Mouse (Mus musculus): ENCODE measurements around the gene Micu1. TPM values are rescaled to one million over a fixed set of nuclear protein-coding genes. Genes with fewer than 3 reads are reported as not detected.

Gene Micu1
- polyA plus RNA-seq, 1 experiment from 2014 or later = 40.1 TPM

- Histone ChIP-seq H3K4me2 (ENCODE audit: low read depth, low read length) (no peak overlapping the region), H3K27me3 (ENCODE audit: control insufficient read depth, insufficient read depth, low read length) (no peaks in the 10 kb centered on the region), H3K36me3 (ENCODE audit: control insufficient read depth, insufficient read depth) (no peaks in the 10 kb centered on the region), H3K27ac (ENCODE audit: low read length) (no peak overlapping the region), H3K4me1 (ENCODE audit: control insufficient read depth, insufficient read depth, low read length) (peaks cover 8% of the 10 kb centered on the region), H3K9ac (ENCODE audit: low read length) (no peak overlapping the region), H3K4me3 (ENCODE audit: low read length) (no peak overlapping the region), H3K9me3 (replicated peaks; ENCODE audit: control insufficient read depth, low read length) (no peaks in the 10 kb centered on the region)
- ATAC-seq (replicated peaks; ENCODE audit: extremely low read depth, insufficient read depth, low FRiP score) = peak; percentile 70
- WGBS = 19% methylated on average over 3 of the region's 3 CpGs
Observed at GRCm38 (mm10) chr10:59777246-59777645, 75.0 kb downstream of the Micu1 start.

- Histone ChIP-seq H3K4me3 (ENCODE audit: low read length) (no peak overlapping the region), H3K4me1 (ENCODE audit: control insufficient read depth, insufficient read depth, low read length) (peaks cover 8% of the 10 kb centered on the region), H3K36me3 (ENCODE audit: control insufficient read depth, insufficient read depth) (no peaks in the 10 kb centered on the region), H3K27me3 (ENCODE audit: control insufficient read depth, insufficient read depth, low read length) (no peaks in the 10 kb centered on the region), H3K9me3 (replicated peaks; ENCODE audit: control insufficient read depth, low read length) (no peaks in the 10 kb centered on the region), H3K27ac (ENCODE audit: low read length) (no peak overlapping the region), H3K9ac (ENCODE audit: low read length) (no peak overlapping the region), H3K4me2 (ENCODE audit: low read depth, low read length) (no peak overlapping the region)
- 82% methylated on average over 4 of the region's 4 CpGs for WGBS
- ATAC-seq (replicated peaks; ENCODE audit: extremely low read depth, insufficient read depth, low FRiP score) = no peak
Observed at GRCm38 (mm10) chr10:59778137-59778710, 75.9 kb downstream of the Micu1 start.

DNA sequence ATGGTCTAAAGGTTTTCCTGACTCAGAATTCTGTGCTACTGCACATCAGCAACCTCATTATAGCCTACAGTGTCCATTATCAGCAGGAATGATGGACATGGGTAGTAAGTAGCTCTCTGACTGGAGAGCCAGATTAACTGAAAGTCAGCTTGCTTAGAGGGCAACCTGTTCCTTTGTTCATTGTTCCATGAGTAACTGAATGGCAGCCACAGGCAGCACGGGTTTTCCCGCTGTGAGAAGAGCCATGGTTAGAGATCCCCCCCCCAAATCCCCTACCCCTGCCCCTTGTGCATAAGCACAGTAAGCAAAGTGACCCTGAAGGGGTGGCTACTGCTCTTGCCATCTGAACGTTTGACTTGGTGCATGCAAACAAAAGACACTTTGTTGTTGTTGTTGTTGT is 78.4 kb downstream of the Micu1 start:
- 46% methylated on average over 3 of the region's 3 CpGs for WGBS
- H3K27me3 ChIP-seq (ENCODE audit: control insufficient read depth, insufficient read depth, low read length) = no peaks in the 10 kb centered on the region
- no peaks in the 10 kb centered on the region for H3K36me3 ChIP-seq (ENCODE audit: control insufficient read depth, insufficient read depth)
- H3K27ac ChIP-seq (ENCODE audit: low read length) = no peak overlapping the region
- no peak for ATAC-seq (replicated peaks; ENCODE audit: extremely low read depth, insufficient read depth, low FRiP score)
- no peak overlapping the region for H3K9ac ChIP-seq (ENCODE audit: low read length)
- no peaks in the 10 kb centered on the region for H3K9me3 ChIP-seq (replicated peaks; ENCODE audit: control insufficient read depth, low read length)
- H3K4me1 ChIP-seq (ENCODE audit: control insufficient read depth, insufficient read depth, low read length) = peaks cover 8% of the 10 kb centered on the region
- H3K4me3 ChIP-seq (ENCODE audit: low read length) = no peak overlapping the region
- H3K4me2 ChIP-seq (ENCODE audit: low read depth, low read length) = no peak overlapping the region

DNA sequence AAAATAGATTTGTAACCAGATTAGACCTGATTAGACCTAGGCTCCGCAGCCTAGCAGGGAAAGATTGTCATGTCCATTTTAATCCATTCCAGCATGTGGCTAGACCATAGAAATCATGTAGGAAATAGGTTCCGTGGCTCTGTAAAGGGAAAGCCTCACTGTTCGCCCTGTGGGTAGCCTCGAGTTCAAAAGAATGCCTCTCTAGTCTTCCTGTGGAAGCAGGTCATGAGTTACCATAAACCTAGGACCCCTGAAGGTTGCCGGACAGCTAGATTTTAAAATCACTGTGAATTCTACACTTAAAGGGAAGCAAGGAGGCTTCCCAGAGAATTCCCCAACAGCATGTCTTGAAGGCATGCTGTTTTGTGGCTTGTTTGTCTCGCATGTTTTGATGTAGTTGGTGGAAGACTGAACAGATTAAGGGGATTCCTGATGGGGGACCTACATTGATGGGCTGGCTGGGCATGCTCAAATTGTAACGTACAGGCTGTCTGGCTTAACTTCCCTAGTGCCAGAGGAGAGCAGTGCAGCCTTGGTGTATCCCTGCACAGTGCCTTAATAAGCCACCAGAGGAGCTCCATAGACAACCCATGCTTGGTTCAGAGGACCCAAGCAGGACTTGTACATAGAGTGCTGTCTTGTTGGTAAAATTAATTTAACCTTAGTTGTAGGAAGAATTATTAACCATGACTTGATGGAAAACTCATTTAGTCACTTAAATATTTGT is 79.1 kb downstream of the Micu1 start:
- no peaks in the 10 kb centered on the region for H3K9me3 ChIP-seq (replicated peaks; ENCODE audit: control insufficient read depth, low read length)
- WGBS = 85% methylated on average over 7 of the region's 7 CpGs
- ATAC-seq (replicated peaks; ENCODE audit: extremely low read depth, insufficient read depth, low FRiP score) = no peak
- no peak overlapping the region for H3K4me2 ChIP-seq (ENCODE audit: low read depth, low read length)
- no peak overlapping the region for H3K9ac ChIP-seq (ENCODE audit: low read length)
- no peaks in the 10 kb centered on the region for H3K27me3 ChIP-seq (ENCODE audit: control insufficient read depth, insufficient read depth, low read length)
- H3K4me1 ChIP-seq (ENCODE audit: control insufficient read depth, insufficient read depth, low read length) = peaks cover 8% of the 10 kb centered on the region
- H3K36me3 ChIP-seq (ENCODE audit: control insufficient read depth, insufficient read depth) = no peaks in the 10 kb centered on the region
- no peak overlapping the region for H3K4me3 ChIP-seq (ENCODE audit: low read length)
- H3K27ac ChIP-seq (ENCODE audit: low read length) = no peak overlapping the region

DNA sequence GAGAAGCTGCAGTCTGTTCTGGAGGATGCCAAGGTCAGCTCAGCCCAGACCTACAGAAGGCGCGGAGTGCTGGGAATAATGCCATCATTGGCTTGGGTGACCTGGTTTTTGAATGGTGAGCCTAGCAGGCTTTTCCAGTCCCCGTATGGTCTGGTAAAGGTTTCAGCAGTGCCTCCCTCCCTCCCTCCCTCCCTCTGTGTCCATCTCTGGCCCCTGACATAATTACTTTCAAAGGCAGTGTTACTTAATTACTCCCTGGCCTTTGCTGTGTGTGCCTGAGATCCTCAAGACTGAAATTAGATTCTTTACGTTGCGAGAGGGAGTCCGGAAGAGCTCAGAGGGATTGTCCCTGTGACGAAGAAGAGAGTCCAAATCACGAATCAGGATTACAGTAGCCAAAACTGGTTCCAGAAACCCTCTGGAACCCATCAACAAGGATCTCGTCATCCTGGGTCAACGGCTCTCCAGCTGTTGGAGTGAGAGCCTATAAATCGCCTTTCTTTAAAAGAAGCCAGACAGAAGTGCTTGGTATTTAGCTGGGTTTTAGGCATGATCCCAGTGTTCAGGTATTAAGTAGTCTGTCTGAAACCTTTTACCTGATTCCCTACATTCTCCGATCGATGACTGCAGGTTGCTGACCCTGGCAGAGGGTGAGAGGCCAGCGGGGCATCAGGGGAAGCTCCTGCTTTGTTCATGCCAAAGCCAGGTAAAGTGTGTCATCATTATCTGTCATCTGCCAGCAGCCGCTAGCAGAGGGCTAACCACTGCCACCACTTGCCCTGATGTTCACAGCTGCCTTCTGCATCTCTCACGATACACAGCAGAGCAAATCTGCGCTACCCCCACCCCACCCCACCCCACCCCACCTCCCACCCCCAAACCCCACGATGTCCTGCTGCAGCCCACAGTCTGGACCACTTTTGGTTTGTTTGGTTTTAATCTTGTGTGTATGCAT is 82.7 kb downstream of the Micu1 start:
- 76% methylated on average over 18 of the region's 18 CpGs for WGBS
- no peak overlapping the region for H3K27ac ChIP-seq (ENCODE audit: low read length)
- H3K27me3 ChIP-seq (ENCODE audit: control insufficient read depth, insufficient read depth, low read length) = no peaks in the 10 kb centered on the region
- H3K4me1 ChIP-seq (ENCODE audit: control insufficient read depth, insufficient read depth, low read length) = no peaks in the 10 kb centered on the region
- H3K9me3 ChIP-seq (replicated peaks; ENCODE audit: control insufficient read depth, low read length) = no peaks in the 10 kb centered on the region
- H3K4me3 ChIP-seq (ENCODE audit: low read length) = no peak overlapping the region
- 0 out of 2 replicates have a peak, but pooled peaks cover 6% of the 10 kb centered on the region for H3K36me3 ChIP-seq (ENCODE audit: control insufficient read depth, insufficient read depth)
- H3K9ac ChIP-seq (ENCODE audit: low read length) = no peak overlapping the region
- ATAC-seq (replicated peaks; ENCODE audit: extremely low read depth, insufficient read depth, low FRiP score) = no peak
- H3K4me2 ChIP-seq (ENCODE audit: low read depth, low read length) = no peak overlapping the region

- no peak for ATAC-seq (replicated peaks; ENCODE audit: extremely low read depth, insufficient read depth, low FRiP score)
- no peaks in the 10 kb centered on the region for H3K9me3 ChIP-seq (replicated peaks; ENCODE audit: control insufficient read depth, low read length)
- WGBS = 68% methylated on average over 5 of the region's 5 CpGs
Observed at GRCm38 (mm10) chr10:59786289-59786688, 84.0 kb downstream of the Micu1 start.

DNA sequence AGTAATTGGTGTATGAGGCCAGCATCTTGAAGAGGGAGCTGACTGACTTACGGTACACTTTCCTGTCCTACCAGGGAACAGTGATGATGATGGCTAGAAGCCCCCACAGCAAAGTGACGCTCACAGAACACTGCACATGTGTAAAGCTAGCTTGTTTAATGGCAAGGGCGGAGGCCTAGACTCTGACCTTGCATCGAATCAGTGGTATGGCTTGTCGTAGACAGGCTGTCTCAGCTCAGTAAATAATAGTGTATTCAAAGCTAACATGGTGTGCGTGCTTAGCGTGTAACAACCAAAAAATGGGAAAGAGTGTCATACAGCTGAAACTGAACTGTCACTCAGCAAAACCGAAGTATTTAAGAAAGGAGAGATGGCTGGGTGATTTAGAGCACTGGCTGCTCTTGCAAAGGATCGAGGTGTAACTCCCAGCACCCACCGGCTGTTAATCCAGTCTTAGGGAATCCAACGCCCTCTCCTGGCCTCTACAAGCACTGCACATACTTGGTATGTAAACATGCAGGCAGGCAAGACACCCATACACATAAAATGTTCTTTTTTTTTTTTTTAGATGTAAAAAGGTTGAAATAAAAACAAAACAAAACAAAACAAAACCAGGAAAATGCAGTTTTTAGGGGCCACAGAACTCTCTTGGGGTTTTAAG is 85.0 kb downstream of the Micu1 start:
- ATAC-seq (replicated peaks; ENCODE audit: extremely low read depth, insufficient read depth, low FRiP score) = no peak
- Histone ChIP-seq H3K9me3 (replicated peaks; ENCODE audit: control insufficient read depth, low read length) (no peaks in the 10 kb centered on the region), H3K27me3 (ENCODE audit: control insufficient read depth, insufficient read depth, low read length) (no peaks in the 10 kb centered on the region), H3K4me2 (ENCODE audit: low read depth, low read length) (no peak overlapping the region), H3K9ac (ENCODE audit: low read length) (no peak overlapping the region), H3K4me1 (ENCODE audit: control insufficient read depth, insufficient read depth, low read length) (no peaks in the 10 kb centered on the region), H3K36me3 (ENCODE audit: control insufficient read depth, insufficient read depth) (0 out of 2 replicates have a peak, but pooled peaks cover 6% of the 10 kb centered on the region), H3K27ac (ENCODE audit: low read length) (no peak overlapping the region), H3K4me3 (ENCODE audit: low read length) (no peak overlapping the region)
- WGBS = 78% methylated on average over 11 of the region's 11 CpGs

More at GRCm38 (mm10) chr10:59786289-59786688, 84.0 kb downstream of the Micu1 start:
- Histone ChIP-seq H3K4me1 (ENCODE audit: control insufficient read depth, insufficient read depth, low read length) (no peaks in the 10 kb centered on the region), H3K4me3 (ENCODE audit: low read length) (no peak overlapping the region), H3K4me2 (ENCODE audit: low read depth, low read length) (no peak overlapping the region), H3K27me3 (ENCODE audit: control insufficient read depth, insufficient read depth, low read length) (no peaks in the 10 kb centered on the region), H3K27ac (ENCODE audit: low read length) (no peak overlapping the region), H3K9ac (ENCODE audit: low read length) (no peak overlapping the region), H3K36me3 (ENCODE audit: control insufficient read depth, insufficient read depth) (0 out of 2 replicates have a peak, but pooled peaks cover 6% of the 10 kb centered on the region)

- no peaks in the 10 kb centered on the region for H3K4me1 ChIP-seq (ENCODE audit: control insufficient read depth, insufficient read depth, low read length)
- H3K4me3 ChIP-seq (ENCODE audit: low read length) = no peak overlapping the region
- H3K27ac ChIP-seq (ENCODE audit: low read length) = no peak overlapping the region
- H3K9ac ChIP-seq (ENCODE audit: low read length) = no peak overlapping the region
- H3K27me3 ChIP-seq (ENCODE audit: control insufficient read depth, insufficient read depth, low read length) = no peaks in the 10 kb centered on the region
- H3K36me3 ChIP-seq (ENCODE audit: control insufficient read depth, insufficient read depth) = 0 out of 2 replicates have a peak, but pooled peaks cover 6% of the 10 kb centered on the region
- ATAC-seq (replicated peaks; ENCODE audit: extremely low read depth, insufficient read depth, low FRiP score) = no peak
- 66% methylated on average over 8 of the region's 8 CpGs for WGBS
- no peaks in the 10 kb centered on the region for H3K9me3 ChIP-seq (replicated peaks; ENCODE audit: control insufficient read depth, low read length)
- H3K4me2 ChIP-seq (ENCODE audit: low read depth, low read length) = no peak overlapping the region
Observed at GRCm38 (mm10) chr10:59787870-59788269, 85.6 kb downstream of the Micu1 start.

Data from heart, embryonic 16.5 days (tissue).